Mouse (Mus musculus) liver, adult 2 months (tissue): Measurements from ENCODE around the gene Rpp25. TPM values are rescaled to one million over a fixed set of nuclear protein-coding genes. Genes with fewer than 3 reads are reported as not detected.

Experiments used
- DNase-seq: peaks from one replicate; pipeline ENCODE4 v3.0.0-alpha.2; 2011; ENCODE audit warnings: low read depth, low spot score; ENCODE audit errors: extremely low read depth
- H3K27ac ChIP-seq: fragments of 200-500 bp; replicated peaks from 2 replicates; pipeline ENCODE4 v1.5.1; 2012; ENCODE audit warnings: low read depth, mild to moderate bottlenecking, control low read depth, inconsistent platforms, low read length; ENCODE audit not compliant: insufficient read depth
- H3K27me3 ChIP-seq: fragments of 200-500 bp; 2 replicates; pipeline ENCODE4 v1.6.1; 2012; ENCODE audit warnings: mild to moderate bottlenecking, moderate library complexity, low read length, inconsistent platforms; ENCODE audit not compliant: control insufficient read depth, insufficient read depth
- H3K36me3 ChIP-seq: fragments of 200-500 bp; 2 replicates; pipeline ENCODE4 v1.6.1; 2012; ENCODE audit warnings: low read length, inconsistent platforms; ENCODE audit not compliant: control insufficient read depth, insufficient read depth
- H3K4me1 ChIP-seq: fragments of 200-500 bp; 2 replicates; pipeline ENCODE4 v1.6.1; 2011; ENCODE audit warnings: low read length; ENCODE audit not compliant: control insufficient read depth, insufficient read depth
- H3K4me3 ChIP-seq: fragments of 200-500 bp; 2 replicates; pipeline ENCODE4 v1.5.1; 2011; ENCODE audit warnings: low read depth, mild to moderate bottlenecking, control low read depth, low read length, moderate library complexity; ENCODE audit not compliant: insufficient read depth
- H3K79me2 ChIP-seq: fragments of 200-500 bp; 2 replicates; pipeline ENCODE4 v1.6.1; 2012; ENCODE audit warnings: inconsistent platforms, mild to moderate bottlenecking, low read length, moderate library complexity; ENCODE audit not compliant: control insufficient read depth, insufficient read depth
- H3K9ac ChIP-seq: fragments of 200-500 bp; 2 replicates; pipeline ENCODE4 v1.6.1; 2012; ENCODE audit warnings: low read depth, mild to moderate bottlenecking, control low read depth, inconsistent platforms, low read length
- CTCF ChIP-seq: fragments of 200-500 bp; IDR thresholded peaks from 2 replicates; pipeline ENCODE4 v1.5.1; 2011; ENCODE audit warnings: low read depth, low read length, control low read depth
- POLR2A ChIP-seq: fragments of 200-500 bp; IDR thresholded peaks from 2 replicates; pipeline ENCODE4 v1.6.1; 2011; ENCODE audit warnings: low read length, control low read depth; ENCODE audit not compliant: insufficient read depth; ENCODE audit errors: extremely low read depth
- WGBS: fragments of 180-500 bp; shearing (Covaris S2); methylation state at CpG from one replicate; pipeline ENCODE4 v1.1.7; 2018; 5-methylcytosine and 5-hydroxymethylcytosine counted together
- polyA plus RNA-seq: library from polyadenylated mRNA; depleted of rRNA; stranded (reverse); fragments of >200 nt; gene quantifications from 2 replicates; pipeline ENCODE4 v1.2.3, GENCODE M21; 2012; rRNA removed
- total RNA-seq: library from RNA; depleted of rRNA; stranded (reverse); fragments of >200 nt; gene quantifications from 2 replicates; pipeline ENCODE4 v1.2.3, GENCODE M21; 2014; rRNA removed

Rpp25 gene
- total RNA-seq = not detected in 2 replicates
- polyA plus RNA-seq = not detected in 2 replicates

- Histone ChIP-seq H3K27me3 (peaks cover 6% of the 10 kb centered on the region), H3K4me3 (peak within 1 kb of the TSS; percentile 39; the same call in 1 of the 2 replicates), H3K79me2 (no peaks in the 10 kb centered on the region), H3K36me3 (no peaks in the 10 kb centered on the region), H3K4me1 (no peaks in the 10 kb centered on the region), H3K9ac (no peak within 1 kb of the TSS), H3K27ac (no peak within 1 kb of the TSS)
- under 1% methylated on average over 46 of the region's 46 CpGs for whole genome bisulfite sequencing
- no peak for DNase-seq
- TF ChIP-seq POLR2A = no peak
- TF ChIP-seq CTCF = no peak
Observed at GRCm38 (mm10) chr9:57503622-57504380, at the start of gene Rpp25. Gene Rpp25 (plus strand): TSS chr9:57504026.

- peaks cover 3% of the 10 kb centered on the region; the same call in 1 of the 2 replicates for H3K79me2 ChIP-seq
- H3K36me3 ChIP-seq = no peaks in the 10 kb centered on the region
- DNase-seq = no peak
- no peaks in the 10 kb centered on the region for H3K4me1 ChIP-seq
- H3K27ac ChIP-seq = no peak overlapping the region
- TF ChIP-seq POLR2A = no peak
- no peak for TF ChIP-seq CTCF
- H3K4me3 ChIP-seq = no peak overlapping the region
- no peaks in the 10 kb centered on the region for H3K27me3 ChIP-seq
- no peak overlapping the region for H3K9ac ChIP-seq
- 99% methylated on average over 2 of the region's 2 CpGs for WGBS
Observed at GRCm38 (mm10) chr9:57459707-57460106, 44.1 kb upstream of the Rpp25 start.

GRCm38 (mm10) chr9:57462866-57463265 lies 41.0 kb upstream of the Rpp25 start:
- no peak overlapping the region for H3K27ac ChIP-seq
- no peaks in the 10 kb centered on the region for H3K27me3 ChIP-seq
- no peak for TF ChIP-seq CTCF
- no peak for TF ChIP-seq POLR2A
- H3K9ac ChIP-seq = no peak overlapping the region
- no peaks in the 10 kb centered on the region for H3K36me3 ChIP-seq
- H3K4me3 ChIP-seq = no peak overlapping the region
- 56% methylated on average over 6 of the region's 6 CpGs for WGBS
- peaks cover 3% of the 10 kb centered on the region; the same call in 1 of the 2 replicates for H3K79me2 ChIP-seq
- no peak for DNase-seq
- peaks cover 8% of the 10 kb centered on the region for H3K4me1 ChIP-seq

GRCm38 (mm10) chr9:57466101-57466500 lies 37.7 kb upstream of the Rpp25 start:
- no peak for TF ChIP-seq CTCF
- no peak for TF ChIP-seq POLR2A
- peaks cover 8% of the 10 kb centered on the region for H3K4me1 ChIP-seq
- H3K79me2 ChIP-seq = peaks cover 3% of the 10 kb centered on the region; the same call in 1 of the 2 replicates
- no peaks in the 10 kb centered on the region for H3K36me3 ChIP-seq
- H3K27ac ChIP-seq = peak overlapping the region; percentile 32
- no peak overlapping the region for H3K9ac ChIP-seq
- H3K27me3 ChIP-seq = no peaks in the 10 kb centered on the region
- H3K4me3 ChIP-seq = no peak overlapping the region
- WGBS = 75% methylated on average over 3 of the region's 3 CpGs
- DNase-seq = peak; percentile 39

GRCm38 (mm10) chr9:57467271-57467771 lies 36.5 kb upstream of the Rpp25 start:
- H3K27ac ChIP-seq = 0 out of 2 replicates have a peak overlapping the region, but pooled peaks have one; percentile 10
- WGBS = 5% methylated on average over 18 of the region's 18 CpGs
- peak; percentile 19 for DNase-seq

More at GRCm38 (mm10) chr9:57467271-57467771, 36.5 kb upstream of the Rpp25 start:
- Histone ChIP-seq H3K27me3 (no peaks in the 10 kb centered on the region), H3K4me3 (peak overlapping the region; percentile 76), H3K36me3 (no peaks in the 10 kb centered on the region), H3K4me1 (peaks cover 8% of the 10 kb centered on the region), H3K9ac (peak overlapping the region; percentile 83), H3K79me2 (peaks cover 3% of the 10 kb centered on the region; the same call in 1 of the 2 replicates)
- TF ChIP-seq CTCF = no peak
- TF ChIP-seq POLR2A = no peak
